Mouse (Mus musculus): ENCODE data around the gene Triobp.
A peak's percentile ranks its signal among the peaks of the same experiment; 100 is the strongest.

- 0 out of 2 replicates have a peak, but pooled peaks have one; percentile 13 for TF ChIP-seq CTCF (IDR thresholded peaks at IDR 0.05; ENCODE audit: insufficient read depth, low read length)
- no peak for TF ChIP-seq POLR2A (IDR thresholded peaks at IDR 0.05; ENCODE audit: borderline replicate concordance, extremely low read depth, low read depth, low read length)
Measured at GRCm38 (mm10) chr15:78973950-78974349, 26.4 kb downstream of the Triobp start.
